Mouse (Mus musculus): ENCODE measurements around the gene Nhsl2.

Gene Nhsl2

DNA sequence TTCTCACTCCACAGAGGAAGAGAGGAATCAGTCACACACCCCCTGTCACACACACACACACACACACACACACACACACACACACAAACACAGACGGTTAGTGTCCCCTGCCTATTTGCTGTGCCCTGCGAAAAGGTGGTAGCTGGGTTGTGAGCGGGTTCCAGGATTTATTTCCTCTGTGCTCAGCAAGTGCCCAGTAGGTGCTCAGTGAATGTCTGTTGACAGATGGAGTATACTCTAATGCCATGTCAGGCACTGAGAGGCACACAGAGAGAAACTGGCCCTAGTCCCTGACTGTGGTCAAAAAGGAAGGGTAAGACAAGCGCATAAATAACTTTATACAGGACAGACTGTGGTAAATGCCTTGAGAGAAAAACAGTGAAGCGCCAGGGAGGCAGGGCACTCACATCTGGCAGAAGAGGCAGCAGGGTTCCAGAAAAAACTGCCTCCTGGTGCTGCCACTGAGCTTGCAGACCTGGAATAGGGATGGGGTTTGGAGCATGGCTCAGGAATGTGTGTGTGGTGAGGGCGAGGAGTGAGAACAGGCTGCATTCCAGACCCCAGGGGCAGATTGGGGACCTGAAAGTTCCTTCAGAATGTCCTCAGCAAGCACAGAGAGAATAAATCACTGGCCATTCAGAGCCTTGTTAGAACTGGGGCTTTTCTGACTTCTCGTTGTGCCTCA, 52.8 kb downstream of the Nhsl2 start:
- CTCF ChIA-PET: no interaction called here

DNA sequence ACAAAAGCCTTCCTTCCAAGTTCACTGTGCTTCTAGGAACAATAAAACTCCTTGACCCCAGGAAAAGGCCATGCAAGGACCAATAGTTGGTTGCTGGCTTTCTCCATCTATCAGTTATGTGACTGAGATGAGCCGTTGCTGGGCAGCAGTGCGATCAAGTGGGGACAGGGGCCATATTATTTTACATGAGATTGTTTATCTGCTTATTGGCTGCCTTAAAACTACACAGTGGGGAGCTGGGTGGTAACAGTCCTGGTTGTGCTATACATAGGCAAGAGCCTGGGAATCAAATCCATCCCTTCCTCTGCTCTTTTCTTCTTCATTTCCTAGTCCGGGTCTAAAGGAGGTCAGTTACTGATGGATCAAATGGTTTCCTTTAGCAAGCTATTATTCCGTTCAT, 53.4 kb downstream of the Nhsl2 start:
- CTCF ChIA-PET: no interaction called here

DNA sequence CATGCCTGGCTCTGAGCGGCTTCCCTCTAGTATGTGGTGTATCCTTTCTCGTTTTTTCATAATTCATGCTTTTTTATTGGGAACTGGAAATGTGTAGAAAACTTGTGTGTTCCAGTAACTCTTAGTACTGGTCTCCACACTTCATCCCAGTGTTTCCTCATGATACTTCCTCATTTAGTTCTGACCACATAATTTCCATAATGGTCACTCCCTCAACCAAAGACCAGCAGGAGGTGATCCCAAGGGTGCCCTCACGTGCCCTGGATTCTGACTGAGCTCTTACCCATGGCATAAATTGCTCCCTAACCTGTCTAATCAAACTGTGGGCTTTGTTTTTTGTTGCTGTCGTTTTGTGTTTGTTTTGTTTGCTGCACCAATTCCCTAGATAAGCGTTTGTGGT, 58.1 kb downstream of the Nhsl2 start:
- CTCF ChIA-PET: no interaction called here

DNA sequence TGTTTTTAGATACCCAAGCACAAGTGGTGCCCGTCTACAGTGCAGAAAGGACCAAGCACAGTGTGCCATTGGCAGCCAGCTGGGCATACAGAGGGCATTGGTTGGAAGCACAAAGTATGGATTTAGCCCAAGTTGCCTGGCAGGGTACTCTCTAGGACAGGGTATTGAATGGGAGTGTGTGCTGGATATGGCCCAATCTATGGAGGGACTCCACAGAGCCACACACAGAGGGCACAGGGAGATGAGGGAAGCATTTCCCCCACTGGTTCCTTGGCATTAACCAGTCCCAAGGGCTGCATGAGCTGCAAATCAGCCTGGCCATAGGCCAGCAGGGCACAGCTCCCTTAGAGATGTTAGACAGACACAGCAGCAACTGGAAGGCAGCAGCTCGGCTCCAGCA, 79.9 kb downstream of the Nhsl2 start:
- CTCF ChIA-PET: no interaction called here

DNA sequence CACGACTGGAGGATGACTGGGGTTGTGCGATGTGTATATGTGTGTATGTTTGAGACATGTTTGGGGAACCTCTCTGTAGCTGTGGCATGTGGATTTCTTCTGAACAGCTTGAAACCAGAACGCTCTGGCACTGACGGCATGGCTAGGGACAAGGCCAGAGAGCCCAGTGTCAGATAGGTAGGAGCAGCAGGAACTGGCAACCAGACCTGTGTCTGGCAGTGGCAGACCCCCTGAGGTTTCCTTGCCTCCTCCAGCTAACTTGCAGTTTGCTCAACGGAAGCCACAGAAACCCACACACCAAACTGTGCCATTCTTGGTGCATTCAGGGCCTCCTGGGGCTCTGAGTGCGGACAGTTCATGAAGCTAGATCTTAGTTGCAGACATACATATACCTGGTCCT, 81.1 kb downstream of the Nhsl2 start:
- CTCF ChIA-PET: no interaction called here

DNA sequence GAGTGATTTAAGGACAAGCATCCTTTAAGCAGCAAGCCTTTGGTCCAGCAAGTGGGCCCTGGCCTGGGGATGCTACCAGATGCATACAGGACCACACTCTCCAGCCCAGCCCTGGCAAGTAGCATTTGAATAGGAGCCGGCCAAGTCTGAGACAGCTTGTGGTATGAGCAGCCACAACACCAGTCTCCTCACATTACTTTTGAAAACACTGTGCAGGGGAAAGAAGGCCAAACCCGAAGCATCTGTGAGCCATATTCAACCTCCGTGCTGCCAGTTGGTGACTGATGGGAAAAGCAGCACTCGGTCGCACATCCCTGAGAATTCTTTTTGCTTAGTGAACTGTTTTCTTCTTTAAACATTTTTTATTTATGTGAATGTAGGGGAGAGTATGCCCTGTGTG, 81.8 kb downstream of the Nhsl2 start:
- CTCF ChIA-PET: no interaction called here

DNA sequence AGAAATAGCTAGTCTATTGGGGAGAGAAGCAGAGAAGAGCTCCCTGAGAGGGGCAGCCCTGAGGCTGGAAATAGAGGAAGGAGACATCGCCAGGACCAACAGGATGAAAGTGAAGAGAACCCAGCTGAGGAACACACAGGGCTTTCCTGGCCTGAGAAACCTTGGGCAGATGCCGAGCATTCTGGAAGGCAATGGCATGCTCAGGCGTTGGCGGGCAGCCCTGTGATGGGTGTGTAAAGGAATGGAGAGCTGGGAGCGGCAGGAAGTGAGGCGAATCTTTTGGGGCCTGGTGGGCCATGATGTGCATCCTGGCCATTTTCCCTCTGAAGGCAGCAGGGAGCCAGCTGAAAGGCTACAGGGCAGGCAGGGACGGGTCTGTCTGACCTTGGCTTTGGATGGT, 83.1 kb downstream of the Nhsl2 start:
- CTCF ChIA-PET: no interaction called here

DNA sequence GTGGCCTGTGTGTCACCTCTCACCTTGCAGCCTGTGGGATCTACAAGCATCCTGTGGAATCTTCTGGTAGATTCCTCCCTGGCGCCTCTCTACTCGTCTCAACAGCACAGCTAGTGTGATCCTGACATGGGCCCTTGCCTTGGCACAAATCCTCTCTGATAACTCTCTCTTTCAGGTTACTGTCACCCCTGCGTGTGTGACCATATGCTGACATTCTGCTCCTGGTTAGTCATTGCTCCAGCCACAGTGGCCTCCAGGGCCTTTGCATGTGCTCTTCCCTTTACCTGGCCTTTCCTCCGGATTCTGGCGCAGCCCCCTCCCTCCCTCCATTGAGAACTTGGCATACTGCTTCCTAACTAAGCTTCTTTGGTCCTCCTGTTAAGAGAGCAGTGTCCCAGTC, 84.2 kb downstream of the Nhsl2 start:
- CTCF ChIA-PET: no interaction called here

DNA sequence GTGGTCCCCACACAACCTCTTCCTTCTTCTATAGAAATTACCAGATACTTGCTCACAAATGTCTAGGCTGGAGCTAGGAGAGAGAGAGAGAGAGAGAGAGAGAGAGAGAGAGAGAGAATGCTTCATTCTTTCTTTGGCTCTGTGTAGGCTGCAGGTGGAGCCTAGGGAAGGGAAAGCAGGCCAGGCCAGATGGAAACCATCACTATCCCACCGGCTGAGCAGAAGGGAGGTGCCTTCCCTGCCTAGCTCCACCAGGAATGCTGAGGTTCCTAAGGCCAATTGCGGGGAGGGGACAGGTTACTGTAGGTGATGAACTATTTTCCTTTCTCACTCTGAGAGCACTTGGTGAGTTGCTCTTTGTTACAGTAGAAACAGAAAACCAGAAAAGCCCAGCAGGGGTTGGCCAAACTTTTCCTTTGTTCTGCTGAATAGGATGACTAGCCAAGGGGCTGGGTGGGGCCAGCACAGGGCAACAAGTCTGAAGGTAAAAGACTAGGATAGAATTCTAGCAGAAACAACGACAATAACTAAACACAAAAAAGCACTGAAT, 86.2 kb downstream of the Nhsl2 start:
- CTCF ChIA-PET: interaction anchor here (0.6 kb wide), 1 partner anchor 358 kb away, joined by 4 read pairs; no protein-coding TSS in a partner anchor

DNA sequence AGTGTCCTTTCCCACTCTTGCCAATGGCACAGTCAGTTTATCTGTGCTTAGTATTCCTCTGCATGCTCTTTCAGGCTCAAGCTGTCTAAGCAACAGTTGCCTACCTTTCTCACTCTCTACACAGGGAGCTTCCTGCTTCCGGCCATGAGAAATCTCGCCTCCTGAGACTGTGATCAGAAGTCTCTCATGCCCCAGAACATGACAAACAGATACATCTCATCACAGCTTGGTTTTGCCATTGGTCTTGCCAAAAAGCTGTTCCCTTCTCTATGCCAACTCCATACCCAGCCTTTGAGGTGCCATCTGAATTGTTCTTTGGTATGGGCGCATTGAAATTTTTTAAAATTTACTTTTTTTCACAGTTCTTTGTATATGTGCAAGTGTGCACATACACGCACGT, 90.3 kb downstream of the Nhsl2 start:
- CTCF ChIA-PET: no interaction called here

DNA sequence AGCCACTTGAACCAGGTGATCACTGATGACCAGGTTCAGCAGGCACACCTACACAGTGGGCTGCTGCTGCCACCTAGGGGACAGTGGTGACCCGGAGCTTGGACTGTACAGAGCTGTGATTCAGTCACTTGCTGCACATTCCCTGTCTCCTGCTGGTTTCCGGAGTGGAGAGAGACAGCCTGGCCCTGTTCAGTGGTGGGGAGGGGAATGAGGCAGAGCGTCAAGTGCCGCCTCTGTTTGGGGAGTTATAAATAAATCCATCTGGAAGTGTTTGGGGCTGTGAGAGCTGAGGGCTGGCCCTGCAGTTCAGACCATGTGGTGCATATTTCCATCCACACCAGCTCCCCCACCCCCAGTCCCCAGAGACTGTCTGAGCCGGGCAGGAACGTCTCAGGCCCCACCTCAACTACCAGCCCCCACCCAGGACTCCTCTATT, 93.3 kb downstream of the Nhsl2 start:
- CTCF ChIA-PET: no interaction called here

DNA sequence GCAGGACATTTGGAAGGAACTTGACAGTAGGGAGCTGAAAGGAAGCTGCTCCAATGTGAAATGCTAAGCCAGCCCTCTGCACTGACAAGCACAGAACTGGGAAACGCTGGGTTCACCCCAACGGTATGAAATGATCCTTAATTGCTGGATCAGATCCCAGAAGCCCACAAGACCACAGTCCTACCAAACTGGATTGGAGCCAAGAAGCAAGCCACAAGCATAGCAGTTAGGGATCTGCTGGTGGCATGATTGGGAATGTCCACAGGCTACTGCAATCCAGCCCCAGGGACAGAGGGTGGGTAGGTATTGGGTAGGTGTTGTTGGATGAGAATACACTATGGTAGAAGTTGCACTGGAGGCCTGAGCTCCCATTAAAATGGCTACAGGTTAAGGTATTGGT, 94.6 kb downstream of the Nhsl2 start:
- CTCF ChIA-PET: no interaction called here

DNA sequence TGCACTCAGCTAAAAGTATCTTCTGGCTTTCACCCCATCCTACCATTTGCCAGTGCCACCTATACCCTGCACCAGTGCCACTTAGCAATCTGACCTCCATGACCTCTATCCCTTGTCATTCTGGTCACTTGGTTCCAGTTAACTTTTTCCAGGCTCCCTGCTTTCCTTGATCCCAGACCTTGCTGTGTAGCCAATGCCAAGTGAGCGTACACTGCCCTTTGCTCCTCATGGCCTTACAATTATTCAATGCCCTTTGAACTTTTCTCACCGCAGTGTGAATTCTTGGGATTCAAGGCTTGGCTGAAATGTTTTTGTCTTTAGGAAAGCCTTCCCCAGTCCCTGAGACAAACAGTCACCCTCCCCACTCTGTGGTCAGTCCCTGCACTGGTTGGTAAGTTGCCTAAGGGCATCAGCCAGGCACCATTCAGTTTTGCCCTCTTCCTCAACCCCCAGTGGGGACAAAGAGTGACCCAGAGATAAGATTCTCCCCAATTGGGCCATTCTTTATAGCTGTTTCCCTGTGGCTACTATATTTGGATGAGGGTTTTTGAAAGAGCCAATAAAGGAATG, 95.7 kb downstream of the Nhsl2 start:
- CTCF ChIA-PET: no interaction called here

DNA sequence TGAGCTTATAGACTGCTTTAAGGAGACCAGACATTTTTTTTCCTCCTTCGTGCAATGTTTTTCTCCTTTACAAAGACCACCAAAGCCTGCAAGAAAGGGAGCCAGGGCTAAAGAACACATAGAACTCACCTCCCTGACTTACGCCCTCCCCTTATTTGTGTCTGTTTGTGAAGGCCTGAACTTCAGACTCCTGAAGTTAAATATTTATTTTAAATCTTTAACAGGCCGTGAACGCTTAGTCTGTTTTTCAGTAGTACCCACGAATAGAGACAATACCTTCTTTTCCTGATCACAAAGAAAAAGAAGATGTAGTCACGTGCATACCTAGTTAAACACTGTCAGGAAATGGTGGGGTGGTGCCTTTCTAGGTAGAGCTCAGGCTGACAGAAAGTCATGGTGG, 103.3 kb downstream of the Nhsl2 start:
- CTCF ChIA-PET: no interaction called here

DNA sequence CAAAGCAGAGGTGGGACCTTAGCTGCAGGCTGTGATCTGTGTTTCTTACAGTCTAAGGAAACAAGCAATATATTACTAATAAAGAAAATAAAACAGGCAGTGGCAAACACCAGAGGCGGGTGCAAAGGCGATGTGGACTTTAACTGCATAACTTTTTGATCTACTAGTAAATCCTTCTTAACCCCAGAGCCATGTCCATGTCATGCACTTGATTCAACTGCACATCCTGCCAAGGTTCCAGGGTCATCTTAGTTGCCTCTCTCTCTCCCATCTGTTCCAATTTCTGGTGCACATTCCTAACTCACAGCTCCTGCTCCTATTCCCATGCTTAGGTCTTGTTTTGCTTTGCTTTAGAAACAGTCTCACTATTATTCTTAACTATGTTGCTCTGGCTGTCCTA, 104.1 kb downstream of the Nhsl2 start:
- CTCF ChIA-PET: no interaction called here

DNA sequence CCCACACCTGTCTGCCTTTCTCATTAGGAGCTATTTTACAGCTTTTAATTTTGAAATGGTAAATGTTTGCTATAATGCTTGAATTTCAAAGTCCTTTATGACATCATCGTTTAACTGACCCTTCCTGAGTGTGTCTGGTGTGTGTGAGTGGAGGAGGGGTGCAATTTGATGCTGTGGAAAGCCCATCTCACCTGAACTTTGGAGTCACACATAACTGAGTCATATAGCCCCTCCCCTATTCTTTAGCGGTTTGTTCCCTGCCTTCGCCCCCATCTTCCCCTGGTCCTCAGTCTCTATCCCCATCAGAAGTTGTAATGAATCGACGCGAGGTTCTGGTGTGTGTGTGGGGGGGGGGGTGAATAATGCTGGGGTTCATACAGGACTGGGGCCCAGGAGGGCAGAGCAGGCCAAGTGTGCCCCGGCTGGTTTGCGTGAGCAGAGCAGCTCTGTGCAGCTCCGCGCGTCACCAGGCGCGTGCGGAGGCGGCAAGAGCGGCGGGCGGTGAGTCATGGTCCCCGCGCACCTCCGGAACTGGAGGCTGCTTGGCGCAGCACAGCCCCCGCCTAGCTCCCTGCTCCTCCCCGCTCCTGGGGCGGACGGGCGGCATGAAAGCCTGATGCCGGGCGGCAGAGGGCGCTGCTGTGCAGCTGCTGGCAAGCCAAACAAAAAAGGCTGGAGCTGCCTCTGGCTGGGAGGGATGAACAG, 104.8 kb downstream of the Nhsl2 start:
- CTCF ChIA-PET: interaction anchor here (0.6 kb wide), 1 partner anchor 1472 kb away, joined by 3 read pairs; no protein-coding TSS in a partner anchor

DNA sequence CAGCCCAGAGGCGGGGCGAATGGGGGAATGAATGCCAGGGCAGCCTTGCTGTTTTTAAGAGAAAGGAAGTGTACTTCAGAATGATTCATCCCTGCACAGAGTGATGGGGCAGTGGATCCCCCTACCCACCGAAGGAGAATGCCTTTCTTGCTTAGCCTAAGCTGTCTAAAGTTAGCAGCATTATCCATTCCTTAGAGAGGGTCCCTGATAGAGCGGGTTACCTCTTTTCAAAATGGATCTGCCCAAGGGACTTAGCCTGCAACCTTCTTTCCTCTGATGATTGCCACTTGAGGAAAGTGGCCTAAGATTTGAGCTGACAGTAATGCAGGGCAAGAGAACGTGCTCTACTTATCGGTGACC, 105.3 kb downstream of the Nhsl2 start:
- CTCF ChIA-PET: interaction anchor here (0.6 kb wide), 1 partner anchor 1472 kb away, joined by 3 read pairs; no protein-coding TSS in a partner anchor

DNA sequence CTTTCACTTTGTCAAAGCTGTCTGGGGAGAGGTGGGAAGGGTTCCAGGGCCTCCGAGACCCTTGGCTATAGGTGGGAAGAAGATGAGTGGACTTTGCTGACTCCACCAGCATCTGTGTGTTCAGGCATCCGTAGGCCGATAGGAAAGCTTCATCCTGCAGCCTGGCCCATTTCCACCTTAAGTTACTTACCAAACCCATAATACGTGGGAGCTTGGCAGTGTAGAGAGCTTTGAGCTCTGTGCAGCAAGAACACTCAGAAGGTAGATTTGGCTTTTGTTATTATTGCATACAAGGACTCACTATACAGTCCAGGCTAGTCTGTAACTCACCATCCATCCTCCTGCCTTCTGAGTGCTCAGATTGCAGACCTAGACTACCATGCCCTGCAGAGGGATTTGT, 112.7 kb downstream of the Nhsl2 start:
- CTCF ChIA-PET: no interaction called here

DNA sequence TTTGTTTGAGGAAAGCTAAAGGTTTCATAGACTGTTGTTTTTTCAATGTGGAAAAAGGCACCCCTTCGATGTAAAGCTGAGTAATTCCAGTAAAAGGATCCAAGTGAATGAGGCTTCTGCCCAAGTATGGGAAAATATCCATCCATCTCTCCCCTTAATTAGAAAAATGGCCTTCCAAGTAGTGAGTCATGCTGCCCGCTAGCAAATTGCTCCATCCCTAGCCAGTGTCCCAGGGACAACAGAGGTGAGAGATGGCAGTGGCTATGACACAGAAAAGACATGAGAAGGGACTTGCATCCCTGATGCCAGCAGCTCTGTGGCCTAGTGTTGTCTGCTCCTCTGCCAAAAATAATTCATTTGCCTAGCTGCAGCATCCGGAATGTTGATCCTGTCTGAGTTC, 114.5 kb downstream of the Nhsl2 start:
- CTCF ChIA-PET: no interaction called here

DNA sequence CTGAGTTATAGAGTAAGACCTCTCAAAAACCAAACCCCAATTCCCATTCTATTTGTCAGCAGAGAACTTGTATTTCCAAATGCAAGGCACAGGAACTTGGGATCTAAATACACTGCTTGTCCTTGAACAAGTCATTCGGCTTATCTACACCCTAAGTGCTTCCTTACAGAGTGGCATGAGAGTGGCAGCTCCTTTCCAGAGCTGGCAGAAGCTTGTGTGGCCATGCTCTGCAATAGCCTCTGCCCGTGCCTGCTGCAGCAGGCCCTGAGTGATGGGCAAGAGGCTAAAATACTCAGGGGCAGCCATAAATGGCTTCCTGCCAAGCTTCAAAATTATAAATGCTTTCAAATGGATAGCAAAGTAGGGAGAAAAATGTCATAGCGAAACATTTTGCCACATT, 123.8 kb downstream of the Nhsl2 start:
- CTCF ChIA-PET: no interaction called here

DNA sequence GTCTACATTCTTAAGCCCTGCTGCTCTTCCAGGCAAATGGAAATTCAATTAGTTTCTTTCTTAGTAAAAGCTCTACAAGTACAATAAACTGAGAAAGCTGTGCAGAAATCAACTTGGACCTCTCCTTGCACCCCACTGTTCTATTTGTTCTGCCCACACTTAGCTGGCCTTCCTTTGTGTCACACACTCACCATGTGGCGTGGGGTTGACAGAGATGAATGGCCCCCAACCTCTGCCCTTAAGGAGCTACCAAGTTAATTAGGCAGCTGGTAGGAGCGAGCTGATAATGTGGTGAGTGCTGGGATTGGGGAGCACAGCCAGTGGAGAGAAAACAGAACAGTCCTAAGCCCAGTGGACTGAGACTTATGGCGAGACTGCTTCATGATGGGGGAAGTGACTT, 127.7 kb downstream of the Nhsl2 start:
- CTCF ChIA-PET: no interaction called here

DNA sequence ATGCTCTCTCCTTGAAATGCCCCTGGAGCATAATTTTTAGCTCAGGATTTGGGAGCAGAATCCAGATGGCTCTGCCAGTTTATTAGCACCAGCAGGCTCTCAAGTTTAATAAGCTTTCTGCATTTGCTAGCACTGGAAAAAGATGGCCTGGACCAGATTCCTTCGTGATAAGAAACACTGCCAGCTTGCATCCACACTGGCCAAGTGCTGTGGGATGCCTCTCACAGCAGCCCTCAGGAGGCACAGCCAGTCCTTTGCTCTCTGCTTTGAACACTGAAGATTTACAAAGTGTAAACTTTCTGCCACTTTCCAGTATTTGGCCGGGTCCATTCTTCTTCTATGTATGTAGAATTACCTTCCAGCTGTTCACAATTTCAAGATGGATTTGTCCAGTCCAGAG, 129.7 kb downstream of the Nhsl2 start:
- CTCF ChIA-PET: no interaction called here

DNA sequence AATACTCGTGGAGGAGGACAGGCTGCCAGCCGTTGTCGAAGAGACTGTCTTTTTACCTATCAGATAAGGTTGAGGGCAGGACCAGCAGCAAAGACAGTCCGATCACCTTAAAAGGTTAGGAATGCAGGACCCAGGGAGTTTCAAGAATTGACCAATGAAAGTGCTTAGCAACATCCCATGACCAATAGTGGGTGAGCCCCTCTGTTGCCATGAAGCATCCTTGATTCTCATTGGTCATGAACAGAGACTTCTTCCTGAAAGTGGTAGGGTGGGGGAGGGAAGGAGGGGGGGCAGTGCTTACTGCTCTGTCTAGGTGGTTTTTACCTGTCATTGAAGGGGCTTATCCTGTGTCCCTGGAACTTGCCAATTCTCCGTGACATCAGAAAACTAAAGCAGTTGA, 130.1 kb downstream of the Nhsl2 start:
- CTCF ChIA-PET: no interaction called here
